Comparison of ENCODE assay signal across 7 mouse cellular contexts in the genomic region with DNA sequence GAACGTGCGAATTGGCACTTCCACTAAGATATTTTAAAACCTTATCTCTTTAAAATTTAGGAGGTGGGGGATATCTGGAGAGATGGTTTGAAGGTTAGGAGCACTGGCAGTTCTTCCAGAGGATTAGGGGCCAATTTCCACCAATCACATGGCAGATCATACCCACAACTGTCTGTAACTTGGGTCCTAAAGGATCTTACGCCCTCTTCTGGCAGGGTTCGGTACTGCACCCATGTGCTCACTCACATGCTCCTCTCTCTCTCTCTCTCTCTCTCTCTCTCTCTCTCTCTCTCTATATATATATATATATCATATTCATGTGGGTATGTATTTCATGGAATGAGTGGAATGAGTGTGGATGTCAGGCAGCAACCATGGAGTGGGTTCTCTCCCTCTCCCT.
A peak's percentile ranks its signal among the peaks of the same experiment; 100 is the strongest.
DNase-seq lines count a peak whose midpoint lies in the region; ATAC-seq and TF ChIP-seq lines count a peak whose summit lies in the region.

No protein-coding gene starts in this region.

- H3K4me3 ChIP-seq in liver, adult 2 months (ENCODE audit: insufficient read depth, low read depth, low read length), result no peak overlapping the region
- H3K4me3 ChIP-seq in liver, embryonic 12.5 days, result no peak overlapping the region

- H3K4me2 ChIP-seq in liver, embryonic 12.5 days, result no peak overlapping the region

- H3K79me2 ChIP-seq in liver, adult 2 months (ENCODE audit: control insufficient read depth, insufficient read depth, low read length), result no peaks in the 10 kb centered on the region

- H3K27ac ChIP-seq in liver, adult 2 months (replicated peaks; ENCODE audit: insufficient read depth, low read depth, low read length), result no peak overlapping the region
- H3K27ac ChIP-seq in liver, embryonic 12.5 days, result no peak overlapping the region

- no peaks in the 10 kb centered on the region for H3K36me3 ChIP-seq in liver, adult 2 months (ENCODE audit: control insufficient read depth, insufficient read depth, low read length)
- no peaks in the 10 kb centered on the region for H3K36me3 ChIP-seq in liver, embryonic 12.5 days

- in situ Hi-C loops in Patski (cut with MboI; ENCODE audit: low pct_unique_long_range_greater_than_20kb), result loop anchor here (5.0 kb wide), 1 partner anchor 320 kb away; no protein-coding TSS in a partner anchor

- H3K4me1 ChIP-seq in liver, adult 2 months (ENCODE audit: control insufficient read depth, insufficient read depth, low read length), result no peaks in the 10 kb centered on the region
- no peaks in the 10 kb centered on the region for H3K4me1 ChIP-seq in liver, embryonic 12.5 days

- DNase-seq in liver, adult 2 months (ENCODE audit: extremely low read depth, low read depth, low spot score), result peak; percentile 56
- DNase-seq in Patski (ENCODE audit: low read depth, low spot score), result no peak
- DNase-seq in c-Kit-positive CD71-positive TER-119-positive erythroid progenitor cells, embryonic 14.5 days (ENCODE audit: low spot score), result peak; percentile 20
- DNase-seq in lung, postnatal 36 days, result peak; percentile 23
- no peak for DNase-seq in frontal cortex, postnatal 14 days (ENCODE audit: low spot score in 2 of 2)
- DNase-seq in layer of hippocampus, adult 18-20 months (ENCODE audit: low spot score in 2 of 2), result no peak

- peak; percentile 58 for TF ChIP-seq CTCF in liver, adult 2 months (IDR thresholded peaks at IDR 0.05; ENCODE audit: low read depth, low read length)
- peak; percentile 68 for TF ChIP-seq CTCF in Patski (IDR thresholded peaks at IDR 0.05)

- POLR2A ChIA-PET in Patski (lab: Charles Lee), result no interaction called here

- CTCF ChIA-PET in Patski (lab: Charles Lee), result interaction anchor here (0.8 kb wide), 1 partner anchor 1801 kb away, joined by 3 read pairs; no protein-coding TSS in a partner anchor

- no peak overlapping the region for H3K9ac ChIP-seq in liver, adult 2 months (ENCODE audit: low read depth, low read length)
- no peak overlapping the region for H3K9ac ChIP-seq in liver, embryonic 12.5 days

- ATAC-seq in liver, embryonic 12.5 days, result no peak
- ATAC-seq in Patski, result no peak

- no peaks in the 10 kb centered on the region for H3K9me3 ChIP-seq in liver, embryonic 12.5 days (replicated peaks)

- H3K27me3 ChIP-seq in liver, adult 2 months (ENCODE audit: control insufficient read depth, insufficient read depth, low read length), result no peaks in the 10 kb centered on the region
- H3K27me3 ChIP-seq in liver, embryonic 12.5 days (replicated peaks), result no peaks in the 10 kb centered on the region; the same call in 1 of the 2 replicates
- H3K27me3 ChIP-seq in Patski, result peaks cover 5% of the 10 kb centered on the region

- TF ChIP-seq POLR2A in liver, adult 2 months (IDR thresholded peaks at IDR 0.05; ENCODE audit: extremely low read depth, insufficient read depth, low read length), result no peak

- 26% methylated on average over 3 of the region's 4 CpGs for WGBS in liver, adult 2 months
- WGBS in liver, embryonic 12.5 days (ENCODE audit: insufficient replicate concordance), result 45% methylated on average over 4 of the region's 4 CpGs

Comparison
In these comparisons a context has a peak if more than half of its experiments do, and no peak if none do; other contexts are left out.
1. DNase-seq: peak in liver, adult 2 months (single experiment), c-Kit-positive CD71-positive TER-119-positive erythroid progenitor cells, embryonic 14.5 days (single experiment) and lung, postnatal 36 days (single experiment); none in Patski (single experiment), frontal cortex, postnatal 14 days (0 of 2) and layer of hippocampus, adult 18-20 months (0 of 2).